Mouse (Mus musculus) cortical plate, adult 2 months (tissue): ENCODE measurements at regions not wholly inside any gene's neighbourhood (a gene's known extent, or its start where the extent isn't known, plus 50 kb on each side); places are given as distances from the start of the nearest gene placed in this dataset.

Experiments
- H3K27ac ChIP-seq: fragments of 200-500 bp; 2 replicates; pipeline ENCODE4 v1.5.1; 2012; ENCODE audit warnings: low read length, control low read depth, inconsistent platforms; ENCODE audit not compliant: insufficient read depth
- H3K4me1 ChIP-seq: fragments of 200-500 bp; 2 replicates; pipeline ENCODE4 v1.6.1; 2011; ENCODE audit warnings: low read length; ENCODE audit not compliant: control insufficient read depth, insufficient read depth
- H3K4me3 ChIP-seq: fragments of 200-500 bp; 2 replicates; pipeline ENCODE4 v1.5.1; 2011; ENCODE audit warnings: mild to moderate bottlenecking, low read length, control low read depth; ENCODE audit not compliant: insufficient read depth
- CTCF ChIP-seq: fragments of 200-500 bp; IDR thresholded peaks from 2 replicates; pipeline ENCODE4 v1.5.1; 2011; ENCODE audit warnings: mild to moderate bottlenecking, control low read depth, low read length; ENCODE audit not compliant: insufficient read depth; ENCODE audit errors: extremely low read depth
- POLR2A ChIP-seq: fragments of 200-500 bp; IDR thresholded peaks from 2 replicates; pipeline ENCODE4 v1.6.1; 2011; ENCODE audit warnings: mild to moderate bottlenecking, low read length, control low read depth; ENCODE audit not compliant: insufficient read depth; ENCODE audit errors: extremely low read depth

GRCm38 (mm10) chr4:153119647-153120102 is 362.9 kb downstream of the Ajap1 start:
- TF ChIP-seq CTCF, result no peak
- no peak overlapping the region for H3K27ac ChIP-seq
- no peak overlapping the region for H3K4me3 ChIP-seq
- H3K4me1 ChIP-seq, result no peaks in the 10 kb centered on the region

DNA sequence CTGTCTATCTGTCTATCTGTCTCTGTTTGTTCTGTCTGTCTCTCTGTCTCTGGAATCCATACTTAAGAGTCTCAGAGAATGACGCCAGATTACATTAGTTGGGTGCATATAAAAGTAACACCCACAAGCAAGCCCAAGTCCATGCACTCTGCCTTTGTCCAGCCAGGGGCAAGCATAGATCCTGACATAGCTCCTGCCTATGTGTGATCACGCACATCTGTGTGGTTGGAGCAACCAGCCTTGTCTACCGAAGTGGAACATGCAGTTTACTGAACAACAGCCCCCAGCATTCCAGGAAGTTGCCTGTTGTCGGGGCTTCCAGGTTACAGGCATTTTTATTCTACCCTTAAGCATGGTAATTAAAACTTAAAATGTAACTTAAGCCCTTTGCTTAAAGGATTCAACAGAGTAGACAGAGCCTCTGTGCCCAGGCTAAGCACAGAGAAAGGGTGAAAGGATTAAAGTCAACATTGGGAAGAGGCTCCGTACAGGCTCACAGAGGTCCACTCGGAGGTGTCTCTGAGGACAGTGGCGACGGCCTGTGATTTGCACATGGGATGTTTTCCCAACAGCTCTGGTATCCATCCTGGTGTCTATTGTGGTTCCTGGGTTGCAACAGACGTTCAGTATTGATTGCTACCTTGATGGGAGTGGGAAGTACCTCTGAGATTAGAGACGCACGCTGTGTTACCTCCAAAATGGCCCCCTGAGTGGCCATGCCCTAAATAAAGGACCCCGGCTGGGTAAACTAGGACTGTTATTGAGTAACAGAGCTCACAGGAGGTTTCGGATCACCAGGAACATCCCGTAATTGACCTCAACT is 363.6 kb downstream of the Ajap1 start:
- no peaks in the 10 kb centered on the region for H3K4me1 ChIP-seq
- H3K4me3 ChIP-seq, result no peak overlapping the region
- TF ChIP-seq CTCF (no peak), POLR2A (no peak)
- no peak overlapping the region for H3K27ac ChIP-seq

GRCm38 (mm10) chr4:153114998-153115397 is 367.6 kb downstream of the Ajap1 start:
- H3K27ac ChIP-seq, result no peak overlapping the region
- TF ChIP-seq POLR2A, result no peak
- TF ChIP-seq CTCF, result no peak
- H3K4me1 ChIP-seq, result no peaks in the 10 kb centered on the region
- H3K4me3 ChIP-seq, result no peak overlapping the region

DNA sequence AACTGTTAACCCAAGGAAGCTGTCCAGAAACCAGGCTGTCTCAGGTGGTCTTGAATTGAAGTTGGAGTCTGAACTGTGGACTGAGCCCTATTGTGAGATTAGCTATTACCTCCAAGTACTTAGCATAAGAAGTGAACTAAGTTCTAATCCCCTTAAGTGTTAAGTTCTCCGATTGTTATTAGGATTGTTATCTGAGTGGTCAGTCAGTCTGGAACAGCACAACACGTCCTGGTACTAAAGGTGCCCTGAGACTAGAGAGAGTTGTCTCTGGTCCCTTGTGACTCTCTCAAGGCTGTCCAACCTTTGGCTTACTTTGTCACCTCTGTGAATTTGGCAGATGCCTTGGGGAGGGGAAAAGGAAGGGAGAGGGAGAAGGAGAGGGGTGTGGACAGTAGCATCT is 369.0 kb downstream of the Ajap1 start:
- Histone ChIP-seq H3K27ac (no peak overlapping the region), H3K4me3 (no peak overlapping the region), H3K4me1 (no peaks in the 10 kb centered on the region)
- no peak for TF ChIP-seq POLR2A
- TF ChIP-seq CTCF, result no peak

GRCm38 (mm10) chr4:153110291-153110746 is 372.3 kb downstream of the Ajap1 start:
- Histone ChIP-seq H3K4me3 (no peak overlapping the region), H3K27ac (no peak overlapping the region), H3K4me1 (no peaks in the 10 kb centered on the region)
- TF ChIP-seq POLR2A (no peak), CTCF (peak; percentile 19; the same call in 1 of the 2 replicates)

GRCm38 (mm10) chr4:153098591-153098990 is 384.0 kb downstream of the Ajap1 start:
- H3K4me1 ChIP-seq, result no peaks in the 10 kb centered on the region
- H3K4me3 ChIP-seq, result no peak overlapping the region
- no peak overlapping the region for H3K27ac ChIP-seq
- no peak for TF ChIP-seq CTCF
- no peak for TF ChIP-seq POLR2A

DNA sequence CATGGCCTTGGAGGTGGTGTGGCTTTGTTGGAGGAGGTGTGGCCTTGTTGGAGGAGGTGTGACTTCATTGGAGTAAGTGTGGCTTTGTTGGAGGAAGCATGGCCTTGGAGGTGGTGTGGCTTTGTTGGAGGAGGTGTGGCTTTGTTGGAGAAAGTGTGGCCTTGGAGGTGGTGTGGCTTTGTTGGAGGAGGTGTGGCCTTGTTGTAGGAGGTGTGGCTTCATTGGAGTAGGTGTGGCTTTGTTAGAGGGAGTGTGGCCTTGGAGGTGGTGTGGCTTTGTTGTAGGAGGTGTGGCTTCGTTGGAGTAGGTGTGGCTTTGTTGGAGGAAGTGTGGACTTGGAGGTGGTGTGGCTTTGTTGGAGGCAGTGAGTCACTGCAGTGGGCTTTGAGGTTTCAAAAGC is 385.0 kb downstream of the Ajap1 start:
- TF ChIP-seq POLR2A, result no peak
- TF ChIP-seq CTCF, result no peak
- H3K27ac ChIP-seq, result no peak overlapping the region
- H3K4me1 ChIP-seq, result no peaks in the 10 kb centered on the region
- no peak overlapping the region for H3K4me3 ChIP-seq

- TF ChIP-seq CTCF, result no peak
- TF ChIP-seq POLR2A, result no peak
- no peak overlapping the region for H3K27ac ChIP-seq
- H3K4me3 ChIP-seq, result no peak overlapping the region
- no peaks in the 10 kb centered on the region for H3K4me1 ChIP-seq
These were observed 389.5 kb downstream of the Ajap1 start for GRCm38 (mm10) chr4:153093129-153093528.

- TF ChIP-seq CTCF, result no peak
- TF ChIP-seq POLR2A, result no peak
- no peak overlapping the region for H3K4me3 ChIP-seq
- H3K27ac ChIP-seq, result no peak overlapping the region
- H3K4me1 ChIP-seq, result no peaks in the 10 kb centered on the region
These were observed 400.4 kb downstream of the Ajap1 start for GRCm38 (mm10) chr4:153082166-153082565.

DNA sequence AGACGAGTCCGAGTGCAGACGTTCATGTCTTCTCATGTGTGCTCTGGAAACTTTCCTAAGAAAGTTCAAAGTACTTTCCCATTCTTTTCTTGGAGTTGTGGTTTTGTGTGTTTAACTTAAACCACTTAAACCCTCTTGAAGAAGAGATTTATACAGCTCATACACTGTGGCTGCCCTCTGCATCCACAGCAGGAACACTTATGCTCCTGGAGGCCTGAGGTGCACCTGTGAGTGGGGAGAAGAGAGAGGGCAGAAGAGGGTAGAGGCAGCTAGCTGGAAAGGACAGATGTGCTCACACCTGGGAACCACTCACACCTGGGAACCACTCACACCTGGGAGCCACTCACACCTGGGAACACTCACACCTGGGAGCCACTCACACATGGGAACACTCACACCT is 408.0 kb downstream of the Ajap1 start:
- Histone ChIP-seq H3K27ac (no peak overlapping the region), H3K4me1 (no peaks in the 10 kb centered on the region), H3K4me3 (no peak overlapping the region)
- no peak for TF ChIP-seq CTCF
- no peak for TF ChIP-seq POLR2A
